Comparison of ENCODE assay signal across 21 mouse cellular contexts in genomic region chr1:151584565-151585216, GRCm38 (mm10). TPM values are rescaled to one million over a fixed set of nuclear protein-coding genes. Genes with fewer than 3 reads are reported as not detected.
A peak's percentile ranks its signal among the peaks of the same experiment; 100 is the strongest.
DNase-seq lines count a peak whose midpoint lies in the region; ATAC-seq and TF ChIP-seq lines count a peak whose summit lies in the region.
"Had no signal": no experiment of that assay in that cellular context is flagged by ENCODE, and none has a peak within 500 bp of the region (broad histone marks: within the 10 kb centered on the region; RNA-seq: fewer than 3 reads in every experiment).

No protein-coding gene starts in this region.

- no peaks in the 10 kb centered on the region for H3K9me3 ChIP-seq in liver, postnatal 0 days (ENCODE audit: low read length)
- no peaks in the 10 kb centered on the region for H3K9me3 ChIP-seq in liver, embryonic 12.5 days (replicated peaks)
- no peaks in the 10 kb centered on the region for H3K9me3 ChIP-seq in hindbrain, embryonic 12.5 days (replicated peaks)
- no peaks in the 10 kb centered on the region for H3K9me3 ChIP-seq in limb, embryonic 10.5 days (replicated peaks)
- H3K9me3 ChIP-seq: embryonic facial prominence, embryonic 13.5 days; forebrain, embryonic 13.5 days; hindbrain, embryonic 15.5 days had no signal

- H3K4me3 ChIP-seq in liver, postnatal 0 days (ENCODE audit: low read depth, low read length): no peak overlapping the region
- no peak overlapping the region for H3K4me3 ChIP-seq in liver, embryonic 12.5 days
- no peak overlapping the region for H3K4me3 ChIP-seq in brown adipose tissue, adult 24 weeks (ENCODE audit: insufficient read depth, low read depth, low read length)
- no peak overlapping the region for H3K4me3 ChIP-seq in hindbrain, embryonic 12.5 days
- no peak overlapping the region for H3K4me3 ChIP-seq in limb, embryonic 10.5 days
- H3K4me3 ChIP-seq: embryonic facial prominence, embryonic 13.5 days; forebrain, embryonic 13.5 days; gastrocnemius, adult 2 months; hindbrain, embryonic 15.5 days had no signal

- no peak overlapping the region for H3K9ac ChIP-seq in liver, postnatal 0 days (replicated peaks)
- H3K9ac ChIP-seq in liver, embryonic 12.5 days: no peak overlapping the region
- no peak overlapping the region for H3K9ac ChIP-seq in hindbrain, embryonic 12.5 days
- H3K9ac ChIP-seq: embryonic facial prominence, embryonic 13.5 days; forebrain, embryonic 13.5 days; hindbrain, embryonic 15.5 days had no signal

- no peak for ATAC-seq in liver, postnatal 0 days
- ATAC-seq in liver, embryonic 12.5 days: no peak
- peak; percentile 61 for ATAC-seq in megakaryocyte, adult 5-6 weeks (ENCODE audit: poor library complexity, severe bottlenecking)
- no peak for ATAC-seq in hindbrain, embryonic 12.5 days (ENCODE audit: low FRiP score)
- ATAC-seq: forebrain, embryonic 13.5 days had no signal

- H3K4me1 ChIP-seq in liver, postnatal 0 days (ENCODE audit: insufficient read depth): peaks cover 2% of the 10 kb centered on the region; the same call in 1 of the 2 replicates
- H3K4me1 ChIP-seq in liver, embryonic 12.5 days: peaks cover 6% of the 10 kb centered on the region; the same call in 1 of the 2 replicates
- H3K4me1 ChIP-seq in brown adipose tissue, adult 24 weeks (ENCODE audit: control insufficient read depth, insufficient read depth, insufficient read length, low read length): peaks cover 12% of the 10 kb centered on the region
- no peaks in the 10 kb centered on the region for H3K4me1 ChIP-seq in hindbrain, embryonic 12.5 days
- H3K4me1 ChIP-seq in limb, embryonic 10.5 days: peaks cover 8% of the 10 kb centered on the region
- H3K4me1 ChIP-seq: hindbrain, embryonic 15.5 days had no signal

- no peak for DNase-seq in liver, postnatal 0 days
- peak; percentile 4 for DNase-seq in 3134 (ENCODE audit: extremely low read depth, insufficient read length, low spot score)
- no peak for DNase-seq in cerebellum, adult 8-10 months
- DNase-seq in limb, embryonic 10.5 days (ENCODE audit: low spot score): no peak
- DNase-seq: adrenal gland, adult 8-10 months; adrenal gland, postnatal 36 days; cerebellum, adult 11 months; cerebellum, adult 9-10 months; cerebellum, postnatal 25 days; gastrocnemius, adult 2 months; gastrocnemius, postnatal 25 days; heart, adult 11 months; heart, postnatal 10 days; heart, postnatal 4 days had no signal

- TF ChIP-seq CTCF in liver, postnatal 0 days (IDR thresholded peaks at IDR 0.05; ENCODE audit: low read depth): no peak

- H3K27me3 ChIP-seq in liver, postnatal 0 days (ENCODE audit: insufficient read depth, low read length): no peaks in the 10 kb centered on the region
- no peaks in the 10 kb centered on the region for H3K27me3 ChIP-seq in liver, embryonic 12.5 days (replicated peaks)
- H3K27me3 ChIP-seq in hindbrain, embryonic 12.5 days: no peaks in the 10 kb centered on the region
- H3K27me3 ChIP-seq in limb, embryonic 10.5 days (ENCODE audit: low read depth, poor library complexity, severe bottlenecking): no peaks in the 10 kb centered on the region
- H3K27me3 ChIP-seq: embryonic facial prominence, embryonic 13.5 days; hindbrain, embryonic 15.5 days had no signal

- peaks cover 8% of the 10 kb centered on the region; the same call in 1 of the 2 replicates for H3K36me3 ChIP-seq in liver, postnatal 0 days (replicated peaks; ENCODE audit: insufficient read depth, low read length)
- H3K36me3 ChIP-seq in liver, embryonic 12.5 days: no peaks in the 10 kb centered on the region
- no peaks in the 10 kb centered on the region for H3K36me3 ChIP-seq in hindbrain, embryonic 12.5 days
- H3K36me3 ChIP-seq in limb, embryonic 10.5 days: no peaks in the 10 kb centered on the region
- H3K36me3 ChIP-seq: embryonic facial prominence, embryonic 13.5 days; hindbrain, embryonic 15.5 days had no signal

- H3K27ac ChIP-seq in liver, postnatal 0 days (ENCODE audit: low read depth): no peak overlapping the region; the same call in 1 of the 2 replicates
- H3K27ac ChIP-seq in liver, embryonic 12.5 days: no peak overlapping the region
- 0 out of 2 replicates have a peak overlapping the region, but pooled peaks have one; percentile 1 for H3K27ac ChIP-seq in brown adipose tissue, adult 24 weeks (replicated peaks; ENCODE audit: low read depth, low read length)
- no peak overlapping the region for H3K27ac ChIP-seq in hindbrain, embryonic 12.5 days
- H3K27ac ChIP-seq in limb, embryonic 10.5 days: no peak overlapping the region
- H3K27ac ChIP-seq: embryonic facial prominence, embryonic 13.5 days; forebrain, embryonic 13.5 days; gastrocnemius, adult 2 months; hindbrain, embryonic 15.5 days had no signal

- WGBS in liver, postnatal 0 days (ENCODE audit: insufficient replicate concordance): 45% methylated on average over 11 of the region's 11 CpGs
- 42% methylated on average over 11 of the region's 11 CpGs for WGBS in liver, embryonic 12.5 days (ENCODE audit: insufficient replicate concordance)
- WGBS in hindbrain, embryonic 12.5 days: 74% methylated on average over 11 of the region's 11 CpGs
- WGBS in limb, embryonic 10.5 days: 86% methylated on average over 11 of the region's 11 CpGs

- H3K4me2 ChIP-seq in liver, postnatal 0 days (ENCODE audit: low read depth, low read length): 0 out of 2 replicates have a peak overlapping the region, but pooled peaks have one; percentile 22
- H3K4me2 ChIP-seq in liver, embryonic 12.5 days: no peak overlapping the region
- no peak overlapping the region for H3K4me2 ChIP-seq in hindbrain, embryonic 12.5 days (replicated peaks)
- H3K4me2 ChIP-seq: embryonic facial prominence, embryonic 13.5 days; forebrain, embryonic 13.5 days; hindbrain, embryonic 15.5 days had no signal

- no peak for TF ChIP-seq EP300 in liver, postnatal 0 days (IDR thresholded peaks at IDR 0.05; ENCODE audit: low read depth)

RNA-seq across cellular contexts. Expression of gene Fam129a, which starts 13.7 kb away (rescaled TPM):
- polyA plus RNA-seq in liver, postnatal 0 days (2015; fragmentation: Nextera tagmentation; extraction: Ambion mirVana): 8.3 and 11.5 TPM in 2 replicates
- 1.9 and 2.2 TPM in 2 replicates for polyA plus RNA-seq in liver, embryonic 12.5 days (2016; fragmentation: Nextera tagmentation; extraction: Ambion mirVana)
- polyA plus RNA-seq in brown adipose tissue, adult 24 weeks (2012; ENCODE audit: insufficient read depth, insufficient read length, missing spikeins): 18.9 and 19.8 TPM in 2 replicates
- 69.2 and 74.7 TPM in 2 replicates for total RNA-seq in megakaryocyte, adult 5-6 weeks (2015)
- total RNA-seq in megakaryocyte, adult 5-6 weeks (2017): 147 and 157 TPM in 2 replicates
- 1.2 and 1.9 TPM in 2 replicates for polyA plus RNA-seq in hindbrain, embryonic 12.5 days (2016; fragmentation: Nextera tagmentation; extraction: Ambion mirVana)
- 0.90 and 1.3 TPM in 2 replicates for polyA plus RNA-seq in limb, embryonic 10.5 days (2016; fragmentation: Nextera tagmentation; extraction: Ambion mirVana)
